Mouse (Mus musculus) heart, postnatal 25 days (tissue): ENCODE measurements around the gene Rlbp1. TPM values are rescaled to one million over a fixed set of nuclear protein-coding genes. Genes with fewer than 3 reads are reported as not detected.

ENCODE experiments used
- DNase-seq: peaks from one replicate; pipeline ENCODE4 v3.0.0; 2022; ENCODE audit warnings: low spot score
- intact Hi-C: fragments of 180-260 bp; cut with DNase I; formaldehyde crosslinking; loops from one replicate; pipeline ENCODE4 v1.15.1; 2025
- total RNA-seq, 2 experiments: library from RNA; stranded (reverse); gene quantifications; 2 replicates each; pipeline ENCODE4 v1.2.3; 2021

Gene Rlbp1
- total RNA-seq, 2 experiments from 2014 or later, result not detected

GRCm38 (mm10) chr7:79336362-79336910 lies 50.4 kb downstream of the Rlbp1 start:
- DNase-seq, result no peak
- intact Hi-C loops, result no loop called here

DNA sequence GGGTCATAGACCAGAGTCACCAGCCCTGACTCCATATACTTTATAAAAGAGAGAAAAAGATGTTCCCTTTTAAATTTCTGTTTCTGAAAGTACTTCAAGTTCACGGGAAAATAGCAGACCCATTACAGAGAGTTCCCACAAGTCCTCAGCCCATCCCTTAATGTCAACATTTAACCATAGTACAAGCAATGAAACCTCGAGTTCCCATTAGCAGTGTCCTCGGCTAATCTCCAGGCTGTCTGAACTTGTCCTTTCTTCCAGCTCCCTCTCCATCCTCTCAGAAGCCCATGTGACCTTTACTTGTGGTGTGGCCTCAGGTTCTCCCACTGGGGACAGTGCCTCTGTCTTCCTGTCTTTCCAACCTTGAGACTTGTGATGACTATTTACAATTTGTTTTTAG lies 53.4 kb downstream of the Rlbp1 start:
- intact Hi-C loops, result loop anchor here (5.0 kb wide), 1 partner anchor 86 kb away; no protein-coding TSS in a partner anchor
- DNase-seq, result no peak

- no peak for DNase-seq
- intact Hi-C loops, result loop anchor here (5.0 kb wide), 1 partner anchor 84 kb away; no protein-coding TSS in a partner anchor
Measured at GRCm38 (mm10) chr7:79331197-79331596, 55.7 kb downstream of the Rlbp1 start.

- DNase-seq, result no peak
- intact Hi-C loops, result no loop called here
Measured at GRCm38 (mm10) chr7:79328769-79329168, 58.1 kb downstream of the Rlbp1 start.

Other genes with a start within 250 kb of the Rlbp1 start
- 100 to 1,000 TPM; 118 to 144 TPM for gene Mfge8, start 238.0 kb downstream of the Rlbp1 start, total RNA-seq
- 10 to 100 TPM; 30.4 to 41.5 TPM for gene Abhd2, start 113.8 kb downstream of the Rlbp1 start, total RNA-seq
- gene Fanci, start 4.9 kb upstream of the Rlbp1 start, total RNA-seq, result under 1 TPM; 0.13 to 0.25 TPM
- 10 to 100 TPM; 56.9 to 57.3 TPM for gene Polg, start 79.3 kb upstream of the Rlbp1 start, total RNA-seq
- gene Rhcg, start 230.6 kb upstream of the Rlbp1 start, total RNA-seq, result not detected